In genomic region chr14:20171840-20172239, GRCm38 (mm10) we compare ENCODE assay signal across 20 mouse cellular contexts. TPM values are rescaled to one million over a fixed set of nuclear protein-coding genes. Genes with fewer than 3 reads are reported as not detected.
A peak's percentile ranks its signal among the peaks of the same experiment; 100 is the strongest.
DNase-seq lines count a peak whose midpoint lies in the region; ATAC-seq and TF ChIP-seq lines count a peak whose summit lies in the region.
"Had no signal": no experiment of that assay in that cellular context is flagged by ENCODE, and none has a peak within 500 bp of the region (broad histone marks: within the 10 kb centered on the region; RNA-seq: fewer than 3 reads in every experiment).

No protein-coding gene starts in this region.

- no peak for TF ChIP-seq RAD21 in CH12.LX (IDR thresholded peaks at IDR 0.05; ENCODE audit: low read depth, low read length)

- H3K9me3 ChIP-seq in hindbrain, postnatal 0 days (ENCODE audit: low read length), result no peaks in the 10 kb centered on the region
- no peaks in the 10 kb centered on the region for H3K9me3 ChIP-seq in hindbrain, embryonic 11.5 days (ENCODE audit: control insufficient read depth, low read length)
- no peaks in the 10 kb centered on the region for H3K9me3 ChIP-seq in lung, embryonic 16.5 days (ENCODE audit: control insufficient read depth, low read length)
- H3K9me3 ChIP-seq in CH12.LX (replicated peaks; ENCODE audit: low read length) (no peaks in the 10 kb centered on the region), G1E (replicated peaks) (no peaks in the 10 kb centered on the region)
- H3K9me3 ChIP-seq: heart, embryonic 12.5 days; liver, embryonic 15.5 days had no signal

- peaks cover 51% of the 10 kb centered on the region for H3K79me2 ChIP-seq in CH12.LX (replicated peaks; ENCODE audit: control insufficient read depth, extremely low read depth, insufficient read depth, poor library complexity, severe bottlenecking)

- no peaks in the 10 kb centered on the region for H3K27me3 ChIP-seq in hindbrain, postnatal 0 days (ENCODE audit: insufficient read depth, low read length)
- H3K27me3 ChIP-seq in hindbrain, embryonic 11.5 days (ENCODE audit: control insufficient read depth, insufficient read depth, low read length), result no peaks in the 10 kb centered on the region
- H3K27me3 ChIP-seq in lung, embryonic 16.5 days (ENCODE audit: control insufficient read depth, insufficient read depth, low read depth, low read length), result no peaks in the 10 kb centered on the region
- H3K27me3 ChIP-seq in CH12.LX (replicated peaks) (no peaks in the 10 kb centered on the region), G1E (ENCODE audit: insufficient read depth, low read length) (no peaks in the 10 kb centered on the region)
- H3K27me3 ChIP-seq: heart, embryonic 12.5 days; liver, embryonic 15.5 days had no signal

- H3K4me1 ChIP-seq in hindbrain, postnatal 0 days (ENCODE audit: insufficient read depth, low read length), result no peaks in the 10 kb centered on the region
- H3K4me1 ChIP-seq in hindbrain, embryonic 11.5 days (replicated peaks; ENCODE audit: control insufficient read depth, insufficient read depth, low read length), result no peaks in the 10 kb centered on the region
- peaks cover 37% of the 10 kb centered on the region for H3K4me1 ChIP-seq in lung, embryonic 16.5 days (replicated peaks; ENCODE audit: control insufficient read depth, insufficient read depth, low read length)
- H3K4me1 ChIP-seq in CH12.LX (ENCODE audit: control insufficient read depth in 1 of 2, insufficient read depth in 2 of 2) (peaks cover 44 to 92% of the 10 kb centered on the region in 2 experiments), G1E (ENCODE audit: insufficient read depth, low read depth, low read length) (peaks cover 96% of the 10 kb centered on the region)

- ATAC-seq in hindbrain, postnatal 0 days, result peak; percentile 58
- no peak for ATAC-seq in hindbrain, embryonic 11.5 days (ENCODE audit: low FRiP score)
- ATAC-seq in lung, embryonic 16.5 days (ENCODE audit: low read depth), result peak; percentile 11; the same call in 1 of the 2 replicates
- ATAC-seq in G1E (ENCODE audit: extremely low read depth, insufficient number of reproducible peaks, low FRiP score, poor library complexity, severe bottlenecking), result no peak
- no peak for ATAC-seq in CD4-positive, CD25-positive, alpha-beta regulatory T cell, adult 4 months
- ATAC-seq: forebrain, embryonic 16.5 days had no signal

- 49% methylated on average over 3 of the region's 3 CpGs for WGBS in hindbrain, postnatal 0 days
- 80% methylated on average over 3 of the region's 3 CpGs for WGBS in hindbrain, embryonic 11.5 days
- 54% methylated on average over 3 of the region's 3 CpGs for WGBS in lung, embryonic 16.5 days

- H3K4me3 ChIP-seq in hindbrain, postnatal 0 days (ENCODE audit: low read length), result no peak overlapping the region
- H3K4me3 ChIP-seq in hindbrain, embryonic 11.5 days (ENCODE audit: low read depth, low read length), result no peak overlapping the region
- H3K4me3 ChIP-seq in lung, embryonic 16.5 days (ENCODE audit: low read length), result no peak overlapping the region
- no peak overlapping the region for H3K4me3 ChIP-seq in CH12.LX (replicated peaks in 1 of 3; ENCODE audit: low read depth in 2 of 3, low read length in 2 of 3, poor library complexity in 1 of 3)
- peak overlapping the region; percentile 33; the same call in 1 of the 2 replicates for H3K4me3 ChIP-seq in G1E (ENCODE audit: low read depth, low read length)
- H3K4me3 ChIP-seq: heart, embryonic 12.5 days; liver, embryonic 15.5 days had no signal

- in situ Hi-C loops in CH12.LX (cut with MboI; ENCODE audit: low pct_ligation_motif_present, low pct_unique_long_range_greater_than_20kb, low sequenced_read_pairs), result no loop called here

- no peak for TF ChIP-seq CTCF in hindbrain, postnatal 0 days (IDR thresholded peaks at IDR 0.05; ENCODE audit: low read depth)
- no peak for TF ChIP-seq CTCF in CH12.LX (conservative IDR thresholded peaks at IDR 0.05 in 1 of 2, IDR thresholded peaks at IDR 0.05 in 1 of 2; ENCODE audit: low read depth in 2 of 2, low read length in 2 of 2)
- no peak for TF ChIP-seq CTCF in G1E (IDR thresholded peaks at IDR 0.05; ENCODE audit: low read depth, low read length)

- H3K36me3 ChIP-seq in hindbrain, postnatal 0 days (ENCODE audit: insufficient read depth, low read length), result no peaks in the 10 kb centered on the region
- no peaks in the 10 kb centered on the region for H3K36me3 ChIP-seq in hindbrain, embryonic 11.5 days (ENCODE audit: control insufficient read depth, insufficient read depth, low read length)
- no peaks in the 10 kb centered on the region for H3K36me3 ChIP-seq in lung, embryonic 16.5 days (ENCODE audit: control insufficient read depth, insufficient read depth, low read length)
- H3K36me3 ChIP-seq in CH12.LX (replicated peaks in 1 of 2; ENCODE audit: control insufficient read depth in 1 of 2, insufficient read depth in 1 of 2, low read length in 1 of 2) (peaks cover 0 to 45% of the 10 kb centered on the region in 2 experiments), G1E (replicated peaks) (peaks cover 66% of the 10 kb centered on the region)
- H3K36me3 ChIP-seq: heart, embryonic 12.5 days had no signal

- TF ChIP-seq EP300 in CH12.LX (IDR thresholded peaks at IDR 0.05; ENCODE audit: low read length), result no peak

- DNase-seq in hindbrain, postnatal 0 days (ENCODE audit: low spot score), result peak; percentile 62
- DNase-seq in hindbrain, embryonic 11.5 days (ENCODE audit: low spot score), result no peak
- DNase-seq in lung, postnatal 25 days (ENCODE audit: low spot score), result no peak
- DNase-seq in CH12.LX (ENCODE audit: extremely low read depth), result no peak
- DNase-seq in G1E (ENCODE audit: low spot score), result no peak
- DNase-seq: adrenal gland, postnatal 14 days; cerebellum, adult 11-12 months; cerebellum, postnatal 14 days; embryo, embryonic 11 days; gastrocnemius, postnatal 36 days; heart, postnatal 14 days; kidney, adult 2 months; kidney, postnatal 14 days; right cerebral cortex, postnatal 14 days; spleen, adult 18-20 months had no signal

- dilution Hi-C loops in CH12.LX (cut with MboI; ENCODE audit: extremely low pct_ligation_motif_present, extremely low pct_unique_long_range_greater_than_20kb, low sequenced_read_pairs), result no loop called here

- TF ChIP-seq POLR2A in CH12.LX (IDR thresholded peaks at IDR 0.05; ENCODE audit: low read depth, low read length), result no peak

- no peak overlapping the region for H3K9ac ChIP-seq in hindbrain, postnatal 0 days (replicated peaks; ENCODE audit: low read length)
- no peak overlapping the region for H3K9ac ChIP-seq in hindbrain, embryonic 11.5 days (ENCODE audit: low read depth, low read length)
- H3K9ac ChIP-seq in lung, embryonic 16.5 days (ENCODE audit: low read length), result no peak overlapping the region
- H3K9ac ChIP-seq in CH12.LX (ENCODE audit: insufficient read depth, low read depth), result no peak overlapping the region
- H3K9ac ChIP-seq: heart, embryonic 12.5 days; liver, embryonic 15.5 days had no signal

- H3K27ac ChIP-seq in hindbrain, postnatal 0 days, result no peak overlapping the region
- no peak overlapping the region for H3K27ac ChIP-seq in hindbrain, embryonic 11.5 days (ENCODE audit: low read depth, low read length)
- no peak overlapping the region for H3K27ac ChIP-seq in lung, embryonic 16.5 days (ENCODE audit: low read length)
- H3K27ac ChIP-seq in CH12.LX (ENCODE audit: insufficient read depth, low read depth), result 0 out of 2 replicates have a peak overlapping the region, but pooled peaks have one; percentile 18
- H3K27ac ChIP-seq: liver, embryonic 15.5 days had no signal

- H3K4me2 ChIP-seq in hindbrain, postnatal 0 days (ENCODE audit: low read depth, low read length), result no peak overlapping the region
- H3K4me2 ChIP-seq in hindbrain, embryonic 11.5 days (replicated peaks; ENCODE audit: low read depth, low read length), result no peak overlapping the region
- no peak overlapping the region for H3K4me2 ChIP-seq in lung, embryonic 16.5 days (ENCODE audit: low read depth, low read length)
- H3K4me2 ChIP-seq in CH12.LX (ENCODE audit: insufficient read depth, low read depth, poor library complexity, severe bottlenecking), result no peak overlapping the region
- H3K4me2 ChIP-seq: heart, embryonic 12.5 days; liver, embryonic 15.5 days had no signal

TF ChIP-seq in CH12.LX, 34 proteins besides CTCF, POLR2A, EP300 and RAD21 (continues in another document):
- no peak for TF ChIP-seq MEF2A (IDR thresholded peaks at IDR 0.05; ENCODE audit: borderline replicate concordance, low read depth, low read length)
- TF ChIP-seq IRF4 (IDR thresholded peaks at IDR 0.05; ENCODE audit: low read depth, low read length), result no peak
- TF ChIP-seq ZMIZ1 (IDR thresholded peaks at IDR 0.05; ENCODE audit: low read depth, low read length), result no peak
- no peak for TF ChIP-seq SIN3A (IDR thresholded peaks at IDR 0.05; ENCODE audit: low read length)
- no peak for TF ChIP-seq ETS1 (conservative IDR thresholded peaks at IDR 0.05; ENCODE audit: low read depth, low read length)
- no peak for TF ChIP-seq POLR2AphosphoS2 (IDR thresholded peaks at IDR 0.05; ENCODE audit: low read depth, low read length)
- no peak for TF ChIP-seq JUND (conservative IDR thresholded peaks at IDR 0.05; ENCODE audit: low read depth, low read length)

RNA-seq across cellular contexts. Expression of gene Kcnk5, which starts 9.8 kb away (rescaled TPM):
- total RNA-seq in hindbrain, postnatal 0 days (2014; rRNA removed), result 0.84 and 1.7 TPM in 2 replicates
- 1.0 TPM in 2 replicates for polyA plus RNA-seq in hindbrain, postnatal 0 days (2015; fragmentation: Nextera tagmentation; extraction: Ambion mirVana)
- polyA plus RNA-seq in hindbrain, embryonic 11.5 days (2014; fragmentation: Nextera tagmentation; extraction: Ambion mirVana), result 4.6 and 8.5 TPM in 2 replicates
- 13.7 and 14.2 TPM in 2 replicates for polyA plus RNA-seq in lung, embryonic 16.5 days (2015; fragmentation: Nextera tagmentation; extraction: Ambion mirVana)
- total RNA-seq in CH12.LX (2012; rRNA removed) (11.7 and 12.3 TPM in 2 replicates), CH12.LX (2014; rRNA removed) (8.7 and 9.0 TPM in 2 replicates), G1E (2014; fragmentation: Nextera tagmentation) (4.3 and 5.0 TPM in 2 replicates), G1E (2017) (7.5 and 7.9 TPM in 2 replicates)
- polyA plus RNA-seq in CH12.LX (2012; ENCODE audit: insufficient read length, low read depth) (12.5 and 14.1 TPM in 2 replicates), G1E (2012) (12.1 and 12.5 TPM in 2 replicates)
- 1 to 10 TPM; 1.3 to 4.4 TPM for polyA plus RNA-seq in CD4-positive, CD25-positive, alpha-beta regulatory T cell, adult 4 months (2017; shearing (Covaris generic))

RNA-seq across cellular contexts. Expression of gene Saysd1, which starts 33.5 kb away (rescaled TPM):
- 4.8 and 6.8 TPM in 2 replicates for total RNA-seq in hindbrain, postnatal 0 days (2014; rRNA removed)
- 9.8 and 11.4 TPM in 2 replicates for polyA plus RNA-seq in hindbrain, postnatal 0 days (2015; fragmentation: Nextera tagmentation; extraction: Ambion mirVana)
- 12.9 and 14.9 TPM in 2 replicates for polyA plus RNA-seq in hindbrain, embryonic 11.5 days (2014; fragmentation: Nextera tagmentation; extraction: Ambion mirVana)
- 12.4 and 13.1 TPM in 2 replicates for polyA plus RNA-seq in lung, embryonic 16.5 days (2015; fragmentation: Nextera tagmentation; extraction: Ambion mirVana)
- 5.9 and 6.0 TPM in 2 replicates for total RNA-seq in CH12.LX (2012; rRNA removed)
- total RNA-seq in CH12.LX (2014; rRNA removed), result 6.3 and 6.6 TPM in 2 replicates
- 5.3 and 5.5 TPM in 2 replicates for polyA plus RNA-seq in CH12.LX (2012; ENCODE audit: insufficient read length, low read depth)
- total RNA-seq in G1E (2014; fragmentation: Nextera tagmentation), result 1.7 and 2.8 TPM in 2 replicates
- 2.8 and 3.4 TPM in 2 replicates for total RNA-seq in G1E (2017)
- polyA plus RNA-seq in G1E (2012), result 7.9 and 9.6 TPM in 2 replicates
- 10 to 100 TPM; 23.8 to 34.8 TPM for polyA plus RNA-seq in CD4-positive, CD25-positive, alpha-beta regulatory T cell, adult 4 months (2017; shearing (Covaris generic))

Comparison
In these comparisons a context has a peak if more than half of its experiments do, and no peak if none do; other contexts are left out.
1. ATAC-seq: peak in hindbrain, postnatal 0 days (single experiment) and lung, embryonic 16.5 days (single experiment); none in hindbrain, embryonic 11.5 days (single experiment), G1E (single experiment) and CD4-positive, CD25-positive, alpha-beta regulatory T cell, adult 4 months (single experiment).